Mouse (Mus musculus) heart, adult 2 months (tissue): ENCODE data around the gene Slc25a23. TPM values are rescaled to one million over a fixed set of nuclear protein-coding genes. Genes with fewer than 3 reads are reported as not detected.
"Not testable (repeated sequence)": the region's sequence is repeated elsewhere in the genome, so short reads cannot be mapped to it uniquely, and the experiment has no call there.

Experiments
- DNase-seq, 2 experiments: peaks; one replicate each; pipeline ENCODE4 v3.0.0; 2021
- H3K27ac ChIP-seq: fragments of 200-600 bp; 2 replicates; pipeline ENCODE4 v1.8.1; 2022
- H3K27me3 ChIP-seq: fragments of 200-500 bp; 2 replicates; pipeline ENCODE4 v1.6.1; 2012; ENCODE audit warnings: mild to moderate bottlenecking, low read length, inconsistent platforms, mixed read lengths; ENCODE audit not compliant: control insufficient read depth, insufficient read depth
- H3K36me3 ChIP-seq: fragments of 200-500 bp; 2 replicates; pipeline ENCODE4 v1.6.1; 2012; ENCODE audit warnings: low read length, inconsistent platforms; ENCODE audit not compliant: control insufficient read depth, insufficient read depth
- H3K4me1 ChIP-seq: fragments of 200-500 bp; 2 replicates; pipeline ENCODE4 v1.6.1; 2011; ENCODE audit warnings: low read length; ENCODE audit not compliant: control insufficient read depth, insufficient read depth
- H3K4me3 ChIP-seq: fragments of 200-600 bp; 2 replicates; pipeline ENCODE4 v1.8.1; 2022
- H3K79me2 ChIP-seq: fragments of 200-500 bp; replicated peaks from 2 replicates; pipeline ENCODE4 v1.6.1; 2012; ENCODE audit warnings: mild to moderate bottlenecking, inconsistent platforms, low read length, moderate library complexity, mixed read lengths; ENCODE audit not compliant: control insufficient read depth, insufficient read depth
- H3K9ac ChIP-seq: fragments of 200-500 bp; 2 replicates; pipeline ENCODE4 v1.6.1; 2012; ENCODE audit warnings: low read depth, mild to moderate bottlenecking, control low read depth, inconsistent platforms, low read length, mixed read lengths
- CTCF ChIP-seq: fragments of 200-600 bp; IDR thresholded peaks from 2 replicates; pipeline ENCODE4 v1.8.1; 2022; ENCODE audit warnings: antibody characterized with exemption, mild to moderate bottlenecking, moderate library complexity
- EP300 ChIP-seq: fragments of 200-500 bp; IDR thresholded peaks from 2 replicates; pipeline ENCODE4 v1.6.1; 2011; ENCODE audit warnings: low read depth, low read length, control low read depth; ENCODE audit not compliant: insufficient read depth
- POLR2A ChIP-seq: fragments of 200-500 bp; IDR thresholded peaks from 2 replicates; pipeline ENCODE4 v1.6.1; 2011; ENCODE audit warnings: mild to moderate bottlenecking, low read depth, low read length, control low read depth; ENCODE audit not compliant: insufficient read depth
- WGBS: fragments of 180-500 bp; shearing (Covaris S2); methylation state at CpG from one replicate; pipeline ENCODE4 v1.1.7; 2018; 5-methylcytosine and 5-hydroxymethylcytosine counted together
- intact Hi-C: fragments of 180-260 bp; cut with DNase I; formaldehyde crosslinking; loops from one replicate; pipeline ENCODE4 v1.15.1; 2025
- polyA plus RNA-seq: library from polyadenylated mRNA; depleted of rRNA; stranded (reverse); fragments of >200 nt; gene quantifications from 2 replicates; pipeline ENCODE4 v1.2.3, GENCODE M21; 2012
- total RNA-seq, 2 experiments: library from RNA; stranded (reverse); gene quantifications; 2 replicates each; pipeline ENCODE4 v1.2.3; 2021

The Slc25a23 gene
- total and polyA plus RNA-seq, 3 experiments, result 63.5 to 70.9 (median 67.5) TPM

GRCm38 (mm10) chr17:57058891-57059485 is 675 bp downstream of the Slc25a23 start, which contains the start of gene Crb3:
Crb3 (plus strand) TSS chr17:57059105.
- Histone ChIP-seq H3K9ac (peak within 1 kb of the TSS; percentile 76), H3K27ac (peak within 1 kb of the TSS; percentile 93), H3K27me3 (no peaks in the 10 kb centered on the region), H3K79me2 (no peaks in the 10 kb centered on the region), H3K4me3 (peak within 1 kb of the TSS; percentile 74), H3K36me3 (no peaks in the 10 kb centered on the region), H3K4me1 (0 out of 2 replicates have a peak, but pooled peaks cover 3% of the 10 kb centered on the region)
- intact Hi-C loops, result loop anchor here (5.0 kb wide), 1 partner anchor 227 kb away; the partner anchor contains the start of gene Rfx2
- TF ChIP-seq POLR2A (no peak), EP300 (no peak), CTCF (no peak)
- 8% methylated on average over 20 of the region's 22 CpGs for WGBS
- peak; percentile 52 to 66 for DNase-seq

- Histone ChIP-seq H3K4me1 (0 out of 2 replicates have a peak, but pooled peaks cover 3% of the 10 kb centered on the region), H3K27ac (no peak overlapping the region), H3K9ac (no peak overlapping the region), H3K4me3 (no peak overlapping the region), H3K79me2 (no peaks in the 10 kb centered on the region), H3K27me3 (no peaks in the 10 kb centered on the region), H3K36me3 (no peaks in the 10 kb centered on the region)
- no peak for TF ChIP-seq POLR2A
- DNase-seq, result no peak
- 71% methylated on average over 3 of the region's 3 CpGs for WGBS
- intact Hi-C loops, result loop anchor here (2.0 to 5.0 kb wide), 2 partner anchors 23 to 224 kb away; partner anchors contain the start of gene Rfx2
These were observed 3.4 kb downstream of the Slc25a23 start for GRCm38 (mm10) chr17:57056246-57056645.

- H3K4me1 ChIP-seq, H3K79me2 ChIP-seq, H3K27me3 ChIP-seq, H3K4me3 ChIP-seq, DNase-seq, H3K27ac ChIP-seq, intact Hi-C loops, H3K36me3 ChIP-seq, H3K9ac ChIP-seq: not testable (repeated sequence)
- peak; percentile 36 for TF ChIP-seq CTCF
- 89% methylated on average over 4 of the region's 4 CpGs for WGBS
These were observed 8.0 kb downstream of the Slc25a23 start for GRCm38 (mm10) chr17:57051679-57052078.

- Histone ChIP-seq H3K9ac (no peak overlapping the region), H3K36me3 (no peaks in the 10 kb centered on the region), H3K79me2 (no peaks in the 10 kb centered on the region), H3K27me3 (no peaks in the 10 kb centered on the region), H3K27ac (no peak overlapping the region), H3K4me1 (no peaks in the 10 kb centered on the region), H3K4me3 (no peak overlapping the region)
- no peak for TF ChIP-seq POLR2A
- TF ChIP-seq EP300, result no peak
- TF ChIP-seq CTCF, result no peak
- intact Hi-C loops, result no loop called here
- no peak for DNase-seq
- 94% methylated on average over 3 of the region's 3 CpGs for WGBS
These were observed 10.8 kb downstream of the Slc25a23 start for GRCm38 (mm10) chr17:57048816-57049215.

GRCm38 (mm10) chr17:57047406-57047805 is 12.3 kb downstream of the Slc25a23 start:
- Histone ChIP-seq H3K4me3 (no peak overlapping the region), H3K27me3 (no peaks in the 10 kb centered on the region), H3K9ac (no peak overlapping the region), H3K4me1 (no peaks in the 10 kb centered on the region), H3K79me2 (no peaks in the 10 kb centered on the region), H3K36me3 (no peaks in the 10 kb centered on the region), H3K27ac (no peak overlapping the region)
- intact Hi-C loops, result no loop called here
- 61% methylated on average over 5 of the region's 5 CpGs for WGBS
- TF ChIP-seq CTCF (no peak), POLR2A (no peak), EP300 (no peak)
- DNase-seq, result no peak

GRCm38 (mm10) chr17:57041554-57041953 is 18.1 kb downstream of the Slc25a23 start, which contains the start of gene Slc25a41:
Slc25a41 (minus strand) TSS chr17:57041654.
- intact Hi-C loops, result no loop called here
- TF ChIP-seq EP300, result no peak
- no peak for TF ChIP-seq POLR2A
- no peak for TF ChIP-seq CTCF
- Histone ChIP-seq H3K4me3 (no peak within 1 kb of the TSS), H3K79me2 (no peaks in the 10 kb centered on the region), H3K9ac (no peak within 1 kb of the TSS), H3K27me3 (peaks cover 1% of the 10 kb centered on the region; the same call in 1 of the 2 replicates), H3K27ac (no peak within 1 kb of the TSS), H3K36me3 (no peaks in the 10 kb centered on the region), H3K4me1 (no peaks in the 10 kb centered on the region)
- 68% methylated on average over 8 of the region's 8 CpGs for WGBS
- no peak for DNase-seq
